Mouse (Mus musculus) kidney, adult 2 months (tissue): ENCODE measurements around the gene Dcakd.

Source experiments
- CTCF ChIP-seq: fragments of 200-500 bp; conservative IDR thresholded peaks from 2 replicates; pipeline ENCODE4 v1.5.1; 2011; ENCODE audit warnings: low read depth, mild to moderate bottlenecking, control low read depth, low read length, moderate library complexity, mixed read lengths; ENCODE audit not compliant: insufficient read depth, insufficient read length
- POLR2A ChIP-seq: fragments of 200-500 bp; IDR thresholded peaks from one replicate; pipeline ENCODE4 v1.6.1; 2011; ENCODE audit warnings: low read depth, low read length, control low read depth

DNA sequence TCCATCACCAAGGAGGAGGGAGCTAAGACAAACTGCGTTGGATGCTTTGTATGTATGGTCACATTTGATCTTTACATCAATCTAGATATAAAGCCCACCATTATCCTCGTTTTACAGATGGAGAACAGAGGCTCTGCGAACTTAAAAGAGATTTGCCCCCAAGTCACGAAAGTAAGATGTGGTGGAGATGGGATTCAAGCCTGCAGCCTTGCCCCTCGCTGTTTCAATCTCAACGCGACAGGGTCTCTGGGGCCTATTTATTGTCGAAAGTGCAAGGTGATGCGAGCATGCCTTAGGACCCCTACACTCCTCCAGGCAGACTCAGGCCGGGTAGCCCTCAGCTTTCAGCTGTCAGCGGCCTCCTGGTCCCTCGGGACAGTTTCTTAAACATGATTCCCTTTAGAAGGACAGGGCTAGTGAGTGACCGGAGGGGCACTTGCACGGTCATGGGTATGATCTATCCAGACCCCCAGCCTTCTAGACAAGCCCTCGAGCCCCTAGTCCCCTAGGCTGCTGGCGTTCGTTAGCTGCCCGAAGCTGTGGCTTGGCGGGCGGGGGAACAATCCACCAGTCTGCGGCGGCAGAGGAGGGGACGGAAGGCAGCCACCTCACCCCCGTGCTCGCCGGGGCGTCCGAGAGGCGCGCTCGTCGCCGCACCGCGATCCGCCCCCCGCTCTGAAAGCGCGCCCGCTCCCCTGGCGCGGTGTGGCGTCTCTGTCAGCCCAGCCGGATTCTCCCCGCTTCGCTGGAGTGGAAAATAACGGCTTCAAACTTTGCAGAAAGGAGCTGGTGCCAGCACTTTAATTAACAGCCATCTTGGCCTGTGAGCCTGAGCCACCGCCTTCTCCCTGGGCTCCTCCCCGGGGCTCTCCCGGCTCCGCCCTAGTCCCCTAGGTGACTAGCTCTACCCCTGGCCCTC, 79.8 kb downstream of the Dcakd start:
- TF ChIP-seq POLR2A, result no peak
- no peak for TF ChIP-seq CTCF
